In the genomic region with DNA sequence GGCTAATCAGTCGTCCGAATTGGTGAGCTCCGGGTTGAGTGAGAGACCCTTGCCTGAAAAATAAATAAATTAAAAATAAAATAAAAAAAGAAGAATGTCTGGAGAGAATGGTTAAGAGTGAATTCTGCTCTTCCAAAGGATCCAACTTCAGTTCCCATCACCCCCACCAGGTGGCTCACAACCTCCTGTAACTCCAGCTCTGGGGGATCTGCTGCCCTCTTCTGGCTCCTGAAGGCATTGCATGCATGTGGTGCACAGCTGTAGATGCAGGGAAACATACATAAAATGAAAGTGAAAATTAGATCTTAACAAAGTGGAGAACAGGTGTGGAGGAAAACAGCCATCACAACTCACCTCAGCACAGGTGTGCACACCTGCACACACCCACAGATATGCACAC, we compare ENCODE assay signal across 8 mouse cellular contexts. TPM values are rescaled to one million over a fixed set of nuclear protein-coding genes. Genes with fewer than 3 reads are reported as not detected.
DNase-seq lines count a peak whose midpoint lies in the region; ATAC-seq and TF ChIP-seq lines count a peak whose summit lies in the region.

No protein-coding gene starts in this region.

- H3K36me3 ChIP-seq in forebrain, embryonic 14.5 days (ENCODE audit: control insufficient read depth, insufficient read depth, low read length): no peaks in the 10 kb centered on the region
- 0 out of 2 replicates have a peak, but pooled peaks cover 6% of the 10 kb centered on the region for H3K36me3 ChIP-seq in forebrain, embryonic 13.5 days (ENCODE audit: poor library complexity, severe bottlenecking)
- H3K36me3 ChIP-seq in hindbrain, postnatal 0 days (ENCODE audit: insufficient read depth, low read length): no peaks in the 10 kb centered on the region

- H3K4me3 ChIP-seq in forebrain, embryonic 14.5 days (ENCODE audit: low read depth, low read length): no peak overlapping the region
- H3K4me3 ChIP-seq in forebrain, embryonic 13.5 days: no peak overlapping the region
- H3K4me3 ChIP-seq in hindbrain, postnatal 0 days (ENCODE audit: low read length): no peak overlapping the region

- H3K9me3 ChIP-seq in forebrain, embryonic 14.5 days (replicated peaks; ENCODE audit: control insufficient read depth, low read length): no peaks in the 10 kb centered on the region
- H3K9me3 ChIP-seq in forebrain, embryonic 13.5 days (replicated peaks): no peaks in the 10 kb centered on the region
- no peaks in the 10 kb centered on the region for H3K9me3 ChIP-seq in hindbrain, postnatal 0 days (ENCODE audit: low read length)

- no peak overlapping the region for H3K27ac ChIP-seq in forebrain, embryonic 14.5 days (ENCODE audit: low read depth, low read length)
- no peak overlapping the region for H3K27ac ChIP-seq in forebrain, embryonic 13.5 days
- no peak overlapping the region for H3K27ac ChIP-seq in hindbrain, postnatal 0 days

- H3K4me2 ChIP-seq in forebrain, embryonic 14.5 days (ENCODE audit: low read length): no peak overlapping the region
- H3K4me2 ChIP-seq in forebrain, embryonic 13.5 days: no peak overlapping the region
- H3K4me2 ChIP-seq in hindbrain, postnatal 0 days (ENCODE audit: low read depth, low read length): no peak overlapping the region

- H3K4me1 ChIP-seq in forebrain, embryonic 14.5 days (ENCODE audit: control insufficient read depth, insufficient read depth, low read length): no peaks in the 10 kb centered on the region
- H3K4me1 ChIP-seq in forebrain, embryonic 13.5 days: no peaks in the 10 kb centered on the region
- no peaks in the 10 kb centered on the region for H3K4me1 ChIP-seq in hindbrain, postnatal 0 days (ENCODE audit: insufficient read depth, low read length)

- no peak overlapping the region for H3K9ac ChIP-seq in forebrain, embryonic 14.5 days (ENCODE audit: low read length)
- no peak overlapping the region for H3K9ac ChIP-seq in forebrain, embryonic 13.5 days
- no peak overlapping the region for H3K9ac ChIP-seq in hindbrain, postnatal 0 days (replicated peaks; ENCODE audit: low read length)

- TF ChIP-seq CTCF in hindbrain, postnatal 0 days (IDR thresholded peaks at IDR 0.05; ENCODE audit: low read depth): peak; percentile 98

- DNase-seq in forebrain, embryonic 14.5 days (ENCODE audit: low spot score): peak; percentile 56
- DNase-seq in right cerebral cortex, postnatal 4 days: peak; percentile 90
- DNase-seq in right cerebral cortex, adult 18-20 months: no peak
- DNase-seq in cerebellum, postnatal 25 days: peak; percentile 66 to 80
- peak; percentile 88 for DNase-seq in hindbrain, postnatal 0 days (ENCODE audit: low spot score)
- peak; percentile 75 for DNase-seq in lung, postnatal 10 days
- DNase-seq in spleen, postnatal 36 days (ENCODE audit: low spot score in 2 of 2): peak; percentile 9 to 38

- H3K27me3 ChIP-seq in forebrain, embryonic 14.5 days (replicated peaks; ENCODE audit: control insufficient read depth, insufficient read depth, low read length): no peaks in the 10 kb centered on the region
- H3K27me3 ChIP-seq in forebrain, embryonic 13.5 days: 0 out of 2 replicates have a peak, but pooled peaks cover 3% of the 10 kb centered on the region
- no peaks in the 10 kb centered on the region for H3K27me3 ChIP-seq in hindbrain, postnatal 0 days (ENCODE audit: insufficient read depth, low read length)

- WGBS in forebrain, embryonic 14.5 days: 27% methylated on average over 3 of the region's 3 CpGs
- 38% methylated on average over 3 of the region's 3 CpGs for WGBS in forebrain, embryonic 13.5 days
- 23% methylated on average over 3 of the region's 3 CpGs for WGBS in hindbrain, postnatal 0 days

- no peak for ATAC-seq in forebrain, embryonic 14.5 days
- no peak for ATAC-seq in forebrain, embryonic 13.5 days
- no peak; the same call in 1 of the 2 replicates for ATAC-seq in hindbrain, postnatal 0 days

RNA-seq across cellular contexts. Expression of gene Jph3, which starts 22.0 kb away (rescaled TPM):
- 44.1 and 55.9 TPM in 2 replicates for polyA plus RNA-seq in forebrain, embryonic 14.5 days (2014; fragmentation: Nextera tagmentation; extraction: Ambion mirVana)
- 34.9 and 36.7 TPM in 2 replicates for polyA plus RNA-seq in forebrain, embryonic 13.5 days (2015; fragmentation: Nextera tagmentation; extraction: Ambion mirVana)
- total RNA-seq in hindbrain, postnatal 0 days (2014; rRNA removed): 66.0 and 75.2 TPM in 2 replicates
- 98.3 and 102 TPM in 2 replicates for polyA plus RNA-seq in hindbrain, postnatal 0 days (2015; fragmentation: Nextera tagmentation; extraction: Ambion mirVana)
